Mouse (Mus musculus) bone marrow, adult 2 months (tissue): ENCODE results near the gene Dpyd.

Experiments used
- CTCF ChIP-seq: fragments of 200-500 bp; IDR thresholded peaks from 2 replicates; pipeline ENCODE4 v1.5.1; 2011; ENCODE audit warnings: low read length, control low read depth; ENCODE audit not compliant: control insufficient read depth, insufficient read depth
- POLR2A ChIP-seq: fragments of 200-500 bp; IDR thresholded peaks from 2 replicates; pipeline ENCODE4 v1.6.1; 2011; ENCODE audit warnings: low read depth, mild to moderate bottlenecking, control low read depth, low read length, borderline replicate concordance; ENCODE audit not compliant: control insufficient read depth

- no peak for TF ChIP-seq POLR2A
- TF ChIP-seq CTCF: no peak
Measured at GRCm38 (mm10) chr3:118626455-118627375, 64.8 kb downstream of the Dpyd start.
